20 mouse cellular contexts compared by ENCODE assay signal in genomic region chr5:28416029-28416428, GRCm38 (mm10). TPM values are rescaled to one million over a fixed set of nuclear protein-coding genes. Genes with fewer than 3 reads are reported as not detected.
A peak's percentile ranks its signal among the peaks of the same experiment; 100 is the strongest.
DNase-seq lines count a peak whose midpoint lies in the region; ATAC-seq and TF ChIP-seq lines count a peak whose summit lies in the region.
"Had no signal": no experiment of that assay in that cellular context is flagged by ENCODE, and none has a peak within 500 bp of the region (broad histone marks: within the 10 kb centered on the region; RNA-seq: fewer than 3 reads in every experiment).

No protein-coding gene starts in this region.

- peak; percentile 59; the same call in 1 of the 2 replicates for ATAC-seq in stomach, embryonic 15.5 days (ENCODE audit: insufficient read depth, low FRiP score, low read depth)
- peak; percentile 80 for ATAC-seq in stomach, postnatal 0 days (ENCODE audit: low FRiP score, low TSS enrichment)
- no peak for ATAC-seq in heart, embryonic 11.5 days (replicated peaks; ENCODE audit: insufficient number of reproducible peaks, low FRiP score, low TSS enrichment)
- ATAC-seq in intestine, postnatal 0 days, result no peak
- ATAC-seq: activated CD4-positive, CD25-positive, alpha-beta regulatory T cell, adult 4 months; CD4-positive, CD25-positive, alpha-beta regulatory T cell, adult 4 months; Patski had no signal

- no peaks in the 10 kb centered on the region for H3K9me3 ChIP-seq in stomach, embryonic 15.5 days
- no peaks in the 10 kb centered on the region for H3K9me3 ChIP-seq in stomach, postnatal 0 days (ENCODE audit: control insufficient read depth, low read length)
- H3K9me3 ChIP-seq in heart, embryonic 11.5 days (replicated peaks; ENCODE audit: control insufficient read depth, low read length), result no peaks in the 10 kb centered on the region
- no peaks in the 10 kb centered on the region for H3K9me3 ChIP-seq in intestine, postnatal 0 days (ENCODE audit: control insufficient read depth)
- H3K9me3 ChIP-seq: G1E had no signal

- no peaks in the 10 kb centered on the region for H3K27me3 ChIP-seq in stomach, embryonic 15.5 days (replicated peaks)
- H3K27me3 ChIP-seq in stomach, postnatal 0 days (ENCODE audit: control insufficient read depth, insufficient read depth, low read length), result no peaks in the 10 kb centered on the region
- no peaks in the 10 kb centered on the region for H3K27me3 ChIP-seq in heart, embryonic 11.5 days (ENCODE audit: control insufficient read depth, insufficient read depth, low read length)
- no peaks in the 10 kb centered on the region for H3K27me3 ChIP-seq in intestine, postnatal 0 days (replicated peaks; ENCODE audit: control insufficient read depth, insufficient read depth, low read length)
- H3K27me3 ChIP-seq: CH12.LX, Patski had no signal

- TF ChIP-seq CTCF in stomach, postnatal 0 days (IDR thresholded peaks at IDR 0.05; ENCODE audit: low read depth), result no peak
- TF ChIP-seq CTCF in intestine, postnatal 0 days (IDR thresholded peaks at IDR 0.05; ENCODE audit: low read depth), result no peak

- DNase-seq in stomach, postnatal 0 days (ENCODE audit: low spot score), result no peak
- DNase-seq: adrenal gland, adult 2 months; adrenal gland, adult 8-10 months; adrenal gland, postnatal 10 days; adrenal gland, postnatal 14 days; adrenal gland, postnatal 25 days; adrenal gland, postnatal 36 days; B cell, adult 2 months; cerebellum, adult 11 months; cerebellum, adult 11-12 months; cerebellum, adult 18-20 months had no signal

- H3K4me3 ChIP-seq in stomach, embryonic 15.5 days (replicated peaks), result no peak overlapping the region
- no peak overlapping the region for H3K4me3 ChIP-seq in stomach, postnatal 0 days (ENCODE audit: low read depth, low read length)
- H3K4me3 ChIP-seq in heart, embryonic 11.5 days (ENCODE audit: low read depth, low read length), result no peak overlapping the region
- no peak overlapping the region for H3K4me3 ChIP-seq in intestine, postnatal 0 days (ENCODE audit: low read depth, low read length)

- H3K4me2 ChIP-seq in stomach, embryonic 15.5 days, result no peak overlapping the region
- H3K4me2 ChIP-seq in stomach, postnatal 0 days (replicated peaks; ENCODE audit: low read depth), result no peak overlapping the region
- no peak overlapping the region for H3K4me2 ChIP-seq in heart, embryonic 11.5 days
- H3K4me2 ChIP-seq in intestine, postnatal 0 days (replicated peaks; ENCODE audit: low read depth), result no peak overlapping the region

- H3K27ac ChIP-seq in stomach, embryonic 15.5 days, result no peak overlapping the region
- H3K27ac ChIP-seq in stomach, postnatal 0 days (replicated peaks), result no peak overlapping the region
- no peak overlapping the region for H3K27ac ChIP-seq in heart, embryonic 11.5 days (ENCODE audit: low read depth, low read length)
- H3K27ac ChIP-seq in intestine, postnatal 0 days (ENCODE audit: low read depth, low read length), result no peak overlapping the region

- peaks cover 43% of the 10 kb centered on the region for H3K36me3 ChIP-seq in stomach, embryonic 15.5 days
- peaks cover 23% of the 10 kb centered on the region; the same call in 1 of the 2 replicates for H3K36me3 ChIP-seq in stomach, postnatal 0 days (ENCODE audit: control insufficient read depth, insufficient read depth, low read length)
- H3K36me3 ChIP-seq in heart, embryonic 11.5 days (ENCODE audit: control insufficient read depth, insufficient read depth, low read length), result peaks cover 30% of the 10 kb centered on the region
- peaks cover 66% of the 10 kb centered on the region for H3K36me3 ChIP-seq in intestine, postnatal 0 days (ENCODE audit: control insufficient read depth, insufficient read depth)

- H3K9ac ChIP-seq in stomach, embryonic 15.5 days, result no peak overlapping the region
- H3K9ac ChIP-seq in stomach, postnatal 0 days (ENCODE audit: low read length), result no peak overlapping the region
- no peak overlapping the region for H3K9ac ChIP-seq in heart, embryonic 11.5 days (ENCODE audit: low read depth, low read length)
- H3K9ac ChIP-seq in intestine, postnatal 0 days (ENCODE audit: low read depth, low read length), result no peak overlapping the region

- TF ChIP-seq EP300 in stomach, postnatal 0 days (optimal IDR thresholded peaks at IDR 0.05), result no peak

- H3K4me1 ChIP-seq in stomach, embryonic 15.5 days, result no peaks in the 10 kb centered on the region
- H3K4me1 ChIP-seq in stomach, postnatal 0 days (replicated peaks; ENCODE audit: control insufficient read depth, insufficient read depth), result 0 out of 2 replicates have a peak, but pooled peaks cover 2% of the 10 kb centered on the region
- no peaks in the 10 kb centered on the region for H3K4me1 ChIP-seq in heart, embryonic 11.5 days (ENCODE audit: control insufficient read depth, insufficient read depth, low read length)
- no peaks in the 10 kb centered on the region; the same call in 1 of the 2 replicates for H3K4me1 ChIP-seq in intestine, postnatal 0 days (replicated peaks; ENCODE audit: control insufficient read depth, insufficient read depth, low read length)

RNA-seq across cellular contexts. Expression of gene Shh, which starts 51.0 kb away (rescaled TPM):
- 7.4 and 7.9 TPM in 2 replicates for polyA plus RNA-seq in stomach, embryonic 15.5 days (2015; fragmentation: Nextera tagmentation; extraction: Ambion mirVana)
- polyA plus RNA-seq in stomach, postnatal 0 days (2015; fragmentation: Nextera tagmentation; extraction: Ambion mirVana), result 4.6 and 5.5 TPM in 2 replicates
- 0.10 and 0.13 TPM in 2 replicates for polyA plus RNA-seq in heart, embryonic 11.5 days (2014; fragmentation: Nextera tagmentation; extraction: Ambion mirVana)
- 0.18 and 0.23 TPM in 2 replicates for polyA plus RNA-seq in intestine, postnatal 0 days (2015; fragmentation: Nextera tagmentation; extraction: Ambion mirVana)
- polyA plus RNA-seq: activated CD4-positive, CD25-positive, alpha-beta regulatory T cell, adult 4 months; C2C12; CD4-positive, CD25-positive, alpha-beta regulatory T cell, adult 4 months; G1E had no signal

Comparison
In these comparisons a context has a peak if more than half of its experiments do, and no peak if none do; other contexts are left out.
1. ATAC-seq: peak in stomach, embryonic 15.5 days (single experiment) and stomach, postnatal 0 days (single experiment); none in heart, embryonic 11.5 days (single experiment) and intestine, postnatal 0 days (single experiment).